Mouse (Mus musculus) liver, adult 2 months (tissue): ENCODE measurements around the gene Pttg1.

Experiments
- CTCF ChIP-seq: fragments of 200-500 bp; IDR thresholded peaks from 2 replicates; pipeline ENCODE4 v1.5.1; 2011; ENCODE audit warnings: low read depth, low read length, control low read depth
- POLR2A ChIP-seq: fragments of 200-500 bp; IDR thresholded peaks from 2 replicates; pipeline ENCODE4 v1.6.1; 2011; ENCODE audit warnings: low read length, control low read depth; ENCODE audit not compliant: insufficient read depth; ENCODE audit errors: extremely low read depth

DNA sequence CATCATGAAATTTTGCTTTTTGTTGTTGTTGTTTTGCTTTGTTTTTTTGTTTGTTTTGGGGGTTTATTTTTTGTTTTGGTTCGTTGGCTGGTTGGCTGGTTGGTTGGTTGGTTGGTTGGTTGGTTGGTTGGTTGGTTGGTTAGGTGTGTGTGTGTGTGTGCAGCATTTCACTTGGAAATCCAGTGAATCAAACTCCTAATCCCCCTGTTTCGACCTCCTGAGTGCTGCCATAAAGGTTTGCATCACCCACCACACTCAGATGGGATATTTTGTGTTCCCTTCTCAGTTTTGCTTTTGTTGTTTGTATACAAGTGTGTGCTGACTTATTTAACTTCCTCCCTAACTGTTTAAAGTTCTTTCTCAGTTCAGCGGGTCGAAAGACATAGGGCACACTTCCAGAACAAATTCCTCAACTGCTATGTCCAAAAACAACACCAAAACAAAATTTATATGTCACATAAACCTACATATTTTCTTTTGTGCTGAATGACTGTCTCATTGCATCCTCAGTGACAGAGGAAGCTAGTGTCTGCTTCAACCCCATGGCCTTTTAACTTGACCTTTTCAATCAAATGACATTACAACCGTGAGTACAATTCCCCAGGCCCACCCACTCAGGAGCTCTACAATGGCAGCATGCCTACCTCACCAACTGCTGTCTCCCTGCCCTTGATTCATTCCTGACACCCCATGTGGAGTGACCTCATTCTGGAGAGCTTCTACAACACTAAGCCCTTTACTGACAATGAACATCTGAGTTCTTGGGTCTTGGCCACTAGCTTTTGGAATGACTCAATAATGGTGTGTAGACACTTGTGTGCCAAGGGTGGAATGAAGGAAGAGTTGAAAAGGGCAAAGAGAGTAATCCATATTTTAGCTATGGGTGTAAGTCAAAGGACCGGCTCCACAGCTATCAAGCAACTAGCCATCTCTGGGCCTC is 45.1 kb upstream of the Pttg1 start:
- TF ChIP-seq CTCF (no peak), POLR2A (no peak)
